Mouse (Mus musculus) E14TG2a.4 (cell line): ENCODE measurements around the gene Hspb8.

Experiments
- CTCF ChIP-seq: conservative IDR thresholded peaks from 2 replicates; pipeline ENCODE4 v1.5.1; 2014; ENCODE audit warnings: low read length
- NANOG ChIP-seq: IDR thresholded peaks from 2 replicates; pipeline ENCODE4 v1.6.1; 2014; ENCODE audit warnings: borderline replicate concordance, low read length, mixed read lengths

DNA sequence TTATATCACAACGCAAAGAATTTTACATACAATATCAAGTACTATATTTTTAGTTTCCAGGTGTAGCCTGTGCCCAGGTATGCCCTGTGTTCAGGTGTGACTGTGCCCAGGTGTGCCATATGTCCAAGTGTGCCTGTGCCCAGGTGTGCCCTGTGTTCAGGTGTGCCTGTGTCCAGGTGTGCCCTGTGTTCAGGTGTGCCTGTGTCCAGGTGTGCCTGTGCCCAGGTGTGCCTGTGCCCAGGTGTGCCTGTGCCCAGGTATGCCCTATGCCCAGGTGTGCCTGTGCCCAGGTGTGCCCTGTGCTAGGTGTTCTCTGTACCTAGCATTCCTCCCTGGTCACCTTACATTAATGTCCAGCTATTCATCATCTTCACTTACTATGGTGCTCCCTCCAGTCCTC lies 16.7 kb downstream of the Hspb8 start:
- TF ChIP-seq CTCF (no peak), NANOG (no peak)
